Mouse (Mus musculus): ENCODE data around the gene Zfp975. TPM values are rescaled to one million over a fixed set of nuclear protein-coding genes. Genes with fewer than 3 reads are reported as not detected.

Gene Zfp975
- polyA plus RNA-seq, 1 experiment from 2014 or later: 8.1 TPM

Other genes with a start within 250 kb of the Zfp975 start
- gene 4933421I07Rik, start 244.6 kb downstream of the Zfp975 start, polyA plus RNA-seq (2015; fragmentation: Nextera tagmentation; extraction: Ambion mirVana): not detected in 2 replicates
- 10.2 and 11.6 TPM in 2 replicates for gene Zfp141, start 187.0 kb downstream of the Zfp975 start, polyA plus RNA-seq (2015; fragmentation: Nextera tagmentation; extraction: Ambion mirVana)
- not detected in 2 replicates for gene Gm21028, start 114.2 kb downstream of the Zfp975 start, polyA plus RNA-seq (2015; fragmentation: Nextera tagmentation; extraction: Ambion mirVana)
- 2.2 and 2.3 TPM in 2 replicates for gene Zfp977, start 100.2 kb downstream of the Zfp975 start, polyA plus RNA-seq (2015; fragmentation: Nextera tagmentation; extraction: Ambion mirVana)
- 4.7 TPM in 2 replicates for gene Zfp976, start 50.2 kb downstream of the Zfp975 start, polyA plus RNA-seq (2015; fragmentation: Nextera tagmentation; extraction: Ambion mirVana)
- not detected in 2 replicates for gene Gm17067, start 34.3 kb upstream of the Zfp975 start, polyA plus RNA-seq (2015; fragmentation: Nextera tagmentation; extraction: Ambion mirVana)
- gene Vmn2r62, start 100.8 kb upstream of the Zfp975 start, polyA plus RNA-seq (2015; fragmentation: Nextera tagmentation; extraction: Ambion mirVana): not detected in 2 replicates
- gene Gm2381, start 174.5 kb upstream of the Zfp975 start, polyA plus RNA-seq (2015; fragmentation: Nextera tagmentation; extraction: Ambion mirVana): not detected in 2 replicates
- gene Vmn2r63, start 241.1 kb upstream of the Zfp975 start, polyA plus RNA-seq (2015; fragmentation: Nextera tagmentation; extraction: Ambion mirVana): not detected in 2 replicates

Measured in kidney, embryonic 15.5 days (tissue).